Mouse (Mus musculus): ENCODE measurements around the gene Borcs8.

Gene Borcs8

DNA sequence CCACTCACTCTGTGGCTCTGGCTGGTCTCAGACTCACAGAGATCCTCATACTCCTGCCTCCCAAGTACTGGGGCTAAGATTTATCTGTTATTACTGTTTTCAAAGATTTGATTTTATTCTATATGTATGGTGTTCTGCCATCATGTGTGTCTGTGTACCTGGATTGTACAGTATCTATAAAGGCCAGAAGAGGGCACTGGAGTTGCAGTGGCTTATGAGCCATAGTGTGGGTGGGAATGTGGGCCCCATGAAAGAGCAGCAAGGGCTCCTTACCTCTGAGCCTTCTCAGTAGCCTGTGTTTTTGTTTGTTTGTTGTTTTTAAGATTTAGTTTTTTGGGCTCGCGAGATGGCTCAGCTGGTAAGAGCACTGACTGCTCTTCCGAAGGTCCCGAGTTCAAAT, 39.8 kb downstream of the Borcs8 start:
- no peak for DNase-seq (ENCODE audit: low spot score in 2 of 2)

DNA sequence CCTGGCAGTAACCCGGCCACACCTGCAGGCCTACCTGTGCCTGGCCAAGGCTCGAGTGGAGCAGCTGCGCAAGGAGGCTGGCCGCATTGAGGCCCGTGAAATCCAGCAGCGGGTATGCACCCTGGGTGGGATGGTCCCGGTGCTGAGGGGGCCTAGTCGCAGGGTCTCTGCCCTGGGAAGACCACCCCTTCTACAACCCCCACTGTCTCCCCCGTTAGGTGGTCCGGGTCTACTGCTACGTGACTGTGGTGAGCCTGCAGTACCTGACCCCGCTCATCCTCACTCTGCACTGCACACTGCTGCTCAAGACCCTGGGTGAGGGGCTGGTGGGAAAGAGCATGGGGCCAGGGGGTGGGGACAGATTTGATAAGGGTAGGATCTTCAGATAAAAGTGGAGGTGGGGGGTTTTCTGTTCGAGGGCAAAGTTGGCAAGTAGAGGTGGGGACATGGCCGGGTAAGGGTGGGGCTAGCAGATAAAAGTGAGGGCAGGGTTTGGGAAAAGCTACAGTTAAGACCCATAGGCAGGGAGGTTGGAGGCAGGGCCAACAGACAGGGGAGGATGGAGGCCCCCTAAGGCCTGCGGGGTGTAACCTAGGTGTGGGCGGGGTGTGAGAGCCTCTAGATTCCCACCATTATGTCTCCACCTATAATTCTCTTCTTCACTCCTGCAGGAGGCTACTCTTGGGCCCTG, 42.1 kb downstream of the Borcs8 start:
- no peak for DNase-seq (ENCODE audit: low spot score in 2 of 2)

DNA sequence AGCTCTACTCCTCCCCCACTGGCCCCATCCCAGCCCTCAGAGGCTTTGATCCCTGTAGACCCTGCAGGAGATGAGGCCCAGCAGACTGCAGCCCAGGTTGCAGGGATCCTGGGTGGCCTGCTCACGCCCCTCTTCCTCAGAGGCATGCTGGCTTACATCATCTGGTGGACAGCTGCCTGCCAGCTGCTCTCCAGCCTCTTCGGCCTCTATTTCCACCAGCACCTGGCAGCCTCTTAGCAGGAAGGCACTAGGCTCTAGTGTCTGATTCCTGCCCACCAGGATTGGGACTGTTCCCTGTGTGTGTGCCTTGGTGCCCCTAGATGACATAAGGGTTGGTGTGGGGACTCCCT, 42.6 kb downstream of the Borcs8 start:
- DNase-seq (ENCODE audit: low spot score in 2 of 2) = no peak

DNA sequence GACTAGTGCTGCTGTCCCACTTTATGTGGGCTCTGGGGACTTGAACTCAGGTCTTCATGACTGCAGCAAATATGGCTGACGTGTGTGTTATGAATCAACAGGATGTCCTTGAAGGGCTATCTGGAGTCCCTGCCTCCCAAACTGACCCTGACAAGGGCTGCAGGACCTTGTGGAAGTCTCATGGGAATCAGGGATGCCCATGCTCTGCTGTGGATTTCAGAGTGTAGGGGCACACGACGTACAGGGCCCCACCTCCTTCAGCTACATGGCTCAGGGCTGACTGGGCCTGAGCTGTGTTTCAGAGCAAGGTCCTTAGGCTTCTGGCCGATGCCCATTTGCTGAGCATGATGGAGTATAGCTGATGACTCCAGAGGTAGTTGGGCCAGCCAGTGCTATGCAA, 43.9 kb downstream of the Borcs8 start:
- DNase-seq (ENCODE audit: low spot score in 2 of 2) = no peak

DNA sequence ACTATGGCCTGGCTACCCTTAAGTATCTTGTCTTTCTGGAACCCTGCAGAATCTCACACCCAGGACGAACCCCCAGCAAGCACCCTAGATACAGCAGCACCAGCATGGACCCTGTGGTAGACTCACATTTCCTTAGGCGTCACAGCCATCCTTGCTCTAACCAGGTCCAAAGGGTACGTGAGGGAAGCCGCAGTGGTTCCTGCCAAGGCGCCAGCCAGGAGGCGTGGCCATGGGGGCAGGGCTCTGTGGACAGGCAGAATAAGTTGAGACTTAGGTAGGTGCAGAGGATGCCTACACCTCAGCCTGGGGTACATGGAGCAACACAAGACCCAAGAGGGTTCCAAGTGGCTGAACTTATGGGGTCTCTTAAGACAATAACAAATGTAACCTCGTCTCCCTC, 49.4 kb downstream of the Borcs8 start:
- DNase-seq (ENCODE audit: low spot score in 2 of 2) = no peak

DNA sequence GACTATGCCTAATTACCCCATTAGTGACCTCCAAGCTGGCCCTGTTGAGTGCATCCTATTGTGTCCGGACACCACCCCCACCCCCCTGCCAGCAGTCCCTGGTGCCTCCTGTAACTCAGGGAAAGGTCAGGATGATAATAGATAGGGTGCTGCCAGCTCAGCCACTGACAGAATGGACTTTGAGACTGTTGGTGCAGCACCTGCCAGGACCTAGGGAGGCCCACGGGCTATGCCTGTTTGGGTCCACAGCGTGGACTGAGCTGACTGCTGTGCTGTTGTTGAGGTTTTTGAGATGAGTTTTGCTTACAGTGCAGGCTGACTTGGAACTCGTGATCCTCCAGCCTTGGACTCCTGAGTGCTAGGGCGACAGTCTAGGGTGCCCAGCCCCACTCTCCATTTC, 53.9 kb downstream of the Borcs8 start:
- no peak for DNase-seq (ENCODE audit: low spot score in 2 of 2)

DNA sequence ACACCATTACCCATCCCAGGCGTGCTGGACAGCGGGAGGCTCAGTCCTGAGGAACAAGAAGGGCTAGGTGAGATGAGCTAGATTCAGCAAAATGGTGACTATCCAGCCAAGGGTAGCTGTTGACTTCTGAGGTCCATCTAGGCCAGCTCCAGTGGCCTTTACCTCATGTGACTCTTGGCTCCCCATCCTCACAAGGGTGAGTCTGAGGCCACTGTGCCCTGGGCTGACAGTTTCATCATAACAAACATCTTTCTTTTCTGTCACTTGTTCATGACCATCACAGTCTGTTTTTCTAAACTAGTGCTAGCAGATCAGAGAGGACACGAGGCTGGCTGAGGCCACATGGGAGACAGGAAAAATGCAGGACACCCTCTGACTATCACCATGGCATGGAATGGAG, 54.9 kb downstream of the Borcs8 start:
- no peak for DNase-seq (ENCODE audit: low spot score in 2 of 2)

DNA sequence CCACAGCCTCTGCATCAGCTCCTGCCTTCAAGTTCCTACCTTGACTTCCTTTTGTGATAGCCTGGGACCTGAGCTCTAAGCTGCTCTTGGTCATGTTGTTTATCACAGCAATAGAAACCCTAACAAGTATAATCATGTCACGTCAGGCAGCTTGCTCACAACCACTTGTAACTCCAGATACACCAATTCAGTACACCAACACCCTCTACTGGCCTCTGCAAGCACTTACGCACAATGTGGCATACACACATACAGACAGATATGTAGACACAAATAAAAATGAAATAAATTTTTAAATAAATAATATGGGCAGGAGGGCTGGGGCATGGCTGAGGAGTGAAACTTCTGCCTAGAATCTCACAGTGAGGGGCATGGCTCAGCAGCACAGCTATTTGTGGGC, 56.5 kb downstream of the Borcs8 start:
- no peak for DNase-seq (ENCODE audit: low spot score in 2 of 2)
